Mouse (Mus musculus) MEL (cell line): Measurements from ENCODE around the gene Acod1. TPM values are rescaled to one million over a fixed set of nuclear protein-coding genes. Genes with fewer than 3 reads are reported as not detected.

ENCODE experiments used
- DNase-seq: peaks from one replicate; pipeline ENCODE4 v3.0.0; 2011; ENCODE audit warnings: low read depth, low spot score
- H3K27ac ChIP-seq: 2 replicates; pipeline ENCODE4 v1.5.1; 2012; ENCODE audit warnings: low read depth, mild to moderate bottlenecking, control low read depth, low read length, moderate library complexity; ENCODE audit not compliant: control insufficient read depth
- H3K27me3 ChIP-seq, 2 experiments: fragments of 150-350 bp in 1 of 2; sonication (generic) in 1 of 2; 2 replicates each; pipeline ENCODE4 v1.6.1; 2012; ENCODE audit warnings: low read length in 2 of 2, mild to moderate bottlenecking in 2 of 2, improper control_type of control experiment in 1 of 2, moderate library complexity in 1 of 2; ENCODE audit not compliant: insufficient read depth in 2 of 2, control insufficient read depth in 1 of 2
- H3K36me3 ChIP-seq, 2 experiments: 2 replicates each; pipeline ENCODE4 v1.6.1; 2012 to 2014; ENCODE audit warnings: low read length in 2 of 2, improper control_type of control experiment in 1 of 2, inconsistent platforms in 1 of 2, mild to moderate bottlenecking in 1 of 2; ENCODE audit not compliant: insufficient read depth in 2 of 2, control insufficient read depth in 1 of 2
- H3K4me1 ChIP-seq, 2 experiments: fragments of 150-350 bp in 1 of 2; sonication (generic) in 1 of 2; 2 replicates each; pipeline ENCODE4 v1.6.1; 2012; ENCODE audit warnings: low read length in 2 of 2, improper control_type of control experiment in 1 of 2, mild to moderate bottlenecking in 1 of 2; ENCODE audit not compliant: insufficient read depth in 2 of 2, control insufficient read depth in 1 of 2
- H3K4me3 ChIP-seq, 2 experiments: fragments of 150-350 bp in 1 of 2; sonication (generic) in 1 of 2; 2 replicates each; pipeline ENCODE4 v1.5.1; 2012; ENCODE audit warnings: low read depth in 2 of 2, low read length in 2 of 2, mild to moderate bottlenecking in 2 of 2, moderate library complexity in 2 of 2, control low read depth in 1 of 2, improper control_type of control experiment in 1 of 2; ENCODE audit not compliant: control insufficient read depth in 1 of 2, insufficient read depth in 1 of 2
- H3K79me2 ChIP-seq: 2 replicates; pipeline ENCODE4 v1.6.1; 2012; ENCODE audit warnings: mild to moderate bottlenecking, low read length, moderate library complexity; ENCODE audit not compliant: control insufficient read depth, poor library complexity, insufficient read depth
- H3K9ac ChIP-seq: 2 replicates; pipeline ENCODE4 v1.6.1; 2012; ENCODE audit warnings: low read depth, mild to moderate bottlenecking, control low read depth, low read length, moderate library complexity; ENCODE audit not compliant: control insufficient read depth, poor library complexity, severe bottlenecking
- H3K9me3 ChIP-seq: fragments of 150-350 bp; sonication (generic); replicated peaks from 2 replicates; pipeline ENCODE4 v1.6.1; 2012; ENCODE audit warnings: mild to moderate bottlenecking, low read length, improper control_type of control experiment, moderate library complexity; ENCODE audit not compliant: insufficient read depth
- BHLHE40 ChIP-seq: IDR thresholded peaks from 2 replicates; pipeline ENCODE4 v1.6.1; 2012; ENCODE audit warnings: low read depth, mild to moderate bottlenecking, inconsistent platforms, low read length, improper control_type of control experiment, borderline replicate concordance
- CHD1 ChIP-seq: IDR thresholded peaks from 2 replicates; pipeline ENCODE4 v1.6.1; 2012; ENCODE audit warnings: low read depth, mild to moderate bottlenecking, inconsistent platforms, low read length, improper control_type of control experiment
- CHD2 ChIP-seq: IDR thresholded peaks from 2 replicates; pipeline ENCODE4 v1.6.1; 2011; ENCODE audit warnings: low read length, improper control_type of control experiment
- CTCF ChIP-seq, 3 experiments: IDR thresholded peaks in 2 of 3; conservative IDR thresholded peaks in 1 of 3; 2 replicates each; pipeline ENCODE4 v1.5.1; 2011 to 2012; ENCODE audit warnings: low read length in 3 of 3, low read depth in 2 of 3, mild to moderate bottlenecking in 2 of 3, improper control_type of control experiment in 1 of 3, inconsistent platforms in 1 of 3, mixed read lengths in 1 of 3, moderate library complexity in 1 of 3; ENCODE audit not compliant: control insufficient read depth in 1 of 3, insufficient read depth in 1 of 3, poor library complexity in 1 of 3, severe bottlenecking in 1 of 3
- ELF1 ChIP-seq: IDR thresholded peaks from 2 replicates; pipeline ENCODE4 v1.6.1; 2014; ENCODE audit warnings: low read depth, mild to moderate bottlenecking, inconsistent platforms, low read length, improper control_type of control experiment, moderate library complexity
- EP300 ChIP-seq, 2 experiments: IDR thresholded peaks; 2 replicates each; pipeline ENCODE4 v1.6.1; 2011; ENCODE audit warnings: improper control_type of control experiment in 2 of 2, low read length in 2 of 2, low read depth in 1 of 2, mild to moderate bottlenecking in 1 of 2
- GABPA ChIP-seq: IDR thresholded peaks from 2 replicates; pipeline ENCODE4 v1.6.1; 2012; ENCODE audit warnings: low read depth, mild to moderate bottlenecking, inconsistent platforms, low read length, improper control_type of control experiment, moderate library complexity
- KAT2A ChIP-seq: conservative IDR thresholded peaks from 2 replicates; pipeline ENCODE4 v1.6.1; 2012; ENCODE audit warnings: low read depth, low read length, improper control_type of control experiment, inconsistent platforms
- MAFK ChIP-seq: IDR thresholded peaks from 2 replicates; pipeline ENCODE4 v1.6.1; 2011; ENCODE audit warnings: low read depth, mild to moderate bottlenecking, low read length, improper control_type of control experiment, borderline replicate concordance
- MAX ChIP-seq: IDR thresholded peaks from 2 replicates; pipeline ENCODE4 v1.6.1; 2011; ENCODE audit warnings: low read length, improper control_type of control experiment
- MAZ ChIP-seq: IDR thresholded peaks from 2 replicates; pipeline ENCODE4 v1.6.1; 2012; ENCODE audit warnings: low read depth, mild to moderate bottlenecking, inconsistent platforms, low read length, improper control_type of control experiment
- MEF2A ChIP-seq: IDR thresholded peaks from 2 replicates; pipeline ENCODE4 v1.6.1; 2014; ENCODE audit warnings: low read depth, mild to moderate bottlenecking, inconsistent platforms, low read length, improper control_type of control experiment; ENCODE audit not compliant: poor library complexity, insufficient replicate concordance, severe bottlenecking; ENCODE audit errors: extremely low read depth
- MYB ChIP-seq: IDR thresholded peaks from 2 replicates; pipeline ENCODE4 v1.6.1; 2011; ENCODE audit warnings: mild to moderate bottlenecking, low read depth, low read length, improper control_type of control experiment
- MYC ChIP-seq: IDR thresholded peaks from 2 replicates; pipeline ENCODE4 v1.6.1; 2011; ENCODE audit warnings: low read depth, mild to moderate bottlenecking, low read length, improper control_type of control experiment, moderate library complexity
- NELFE ChIP-seq: IDR thresholded peaks from 2 replicates; pipeline ENCODE4 v1.6.1; 2011; ENCODE audit warnings: low read depth, low read length, improper control_type of control experiment
- NRF1 ChIP-seq: IDR thresholded peaks from 2 replicates; pipeline ENCODE4 v1.6.1; 2014; ENCODE audit warnings: low read depth, mild to moderate bottlenecking, inconsistent platforms, low read length, improper control_type of control experiment, moderate library complexity; ENCODE audit not compliant: poor library complexity, insufficient read depth, severe bottlenecking
- POLR2AphosphoS2 ChIP-seq: IDR thresholded peaks from 2 replicates; pipeline ENCODE4 v1.6.1; 2011; ENCODE audit warnings: low read length, improper control_type of control experiment
- POLR2AphosphoS5 ChIP-seq: IDR thresholded peaks from 2 replicates; pipeline ENCODE4 v1.6.1; 2012; ENCODE audit warnings: low read depth, borderline replicate concordance, mild to moderate bottlenecking, inconsistent platforms, low read length, moderate library complexity, mixed read lengths
- RAD21 ChIP-seq: IDR thresholded peaks from 2 replicates; pipeline ENCODE4 v1.6.1; 2011; ENCODE audit warnings: mild to moderate bottlenecking, low read depth, low read length, improper control_type of control experiment
- RCOR1 ChIP-seq: IDR thresholded peaks from 2 replicates; pipeline ENCODE4 v1.6.1; 2012; ENCODE audit warnings: low read depth, mild to moderate bottlenecking, inconsistent platforms, low read length, improper control_type of control experiment
- SIN3A ChIP-seq: IDR thresholded peaks from 2 replicates; pipeline ENCODE4 v1.6.1; 2012; ENCODE audit warnings: low read length, improper control_type of control experiment, inconsistent platforms
- TAL1 ChIP-seq: IDR thresholded peaks from 2 replicates; pipeline ENCODE4 v1.6.1; 2012; ENCODE audit warnings: mild to moderate bottlenecking, inconsistent platforms, low read length, moderate library complexity, mixed read lengths
- TCF12 ChIP-seq: IDR thresholded peaks from 2 replicates; pipeline ENCODE4 v1.6.1; 2014; ENCODE audit warnings: low read depth, mild to moderate bottlenecking, inconsistent platforms, low read length, improper control_type of control experiment, moderate library complexity
- UBTF ChIP-seq: IDR thresholded peaks from 2 replicates; pipeline ENCODE4 v1.6.1; 2012; ENCODE audit warnings: low read depth, mild to moderate bottlenecking, inconsistent platforms, low read length, improper control_type of control experiment, moderate library complexity, borderline replicate concordance; ENCODE audit not compliant: insufficient read depth
- ZC3H11A ChIP-seq: IDR thresholded peaks from 2 replicates; pipeline ENCODE4 v1.6.1; 2012; ENCODE audit warnings: low read depth, mild to moderate bottlenecking, inconsistent platforms, low read length, improper control_type of control experiment
- ZKSCAN1 ChIP-seq: IDR thresholded peaks from 2 replicates; pipeline ENCODE4 v1.6.1; 2012; ENCODE audit warnings: low read depth, mild to moderate bottlenecking, inconsistent platforms, low read length, improper control_type of control experiment, moderate library complexity
- ZMIZ1 ChIP-seq: IDR thresholded peaks from 2 replicates; pipeline ENCODE4 v1.6.1; 2012; ENCODE audit warnings: low read depth, mild to moderate bottlenecking, inconsistent platforms, low read length, improper control_type of control experiment, moderate library complexity
- ZNF384 ChIP-seq: IDR thresholded peaks from 2 replicates; pipeline ENCODE4 v1.6.1; 2012; ENCODE audit warnings: low read depth, mild to moderate bottlenecking, inconsistent platforms, low read length, improper control_type of control experiment
- polyA plus RNA-seq, 2 experiments: library from polyadenylated mRNA; stranded (reverse) in 1 of 2; unstranded in 1 of 2; fragments of >175 nt in 1 of 2; fragments of >200 nt in 1 of 2; gene quantifications; 2 replicates each; pipeline versions ENCODE4 v1.2.1 to v1.2.4; 2012; ENCODE audit warnings: low replicate concordance in 2 of 2, low read depth in 1 of 2; ENCODE audit not compliant: insufficient read length in 2 of 2, insufficient read depth in 1 of 2, missing spikeins in 1 of 2
- total RNA-seq: library from RNA; depleted of rRNA; stranded (reverse); fragments of 300-350 nt; gene quantifications from 2 replicates; pipeline ENCODE4 v1.2.3, GENCODE M21; 2012

The Acod1 gene
- total and polyA plus RNA-seq, 3 experiments = not detected

DNA sequence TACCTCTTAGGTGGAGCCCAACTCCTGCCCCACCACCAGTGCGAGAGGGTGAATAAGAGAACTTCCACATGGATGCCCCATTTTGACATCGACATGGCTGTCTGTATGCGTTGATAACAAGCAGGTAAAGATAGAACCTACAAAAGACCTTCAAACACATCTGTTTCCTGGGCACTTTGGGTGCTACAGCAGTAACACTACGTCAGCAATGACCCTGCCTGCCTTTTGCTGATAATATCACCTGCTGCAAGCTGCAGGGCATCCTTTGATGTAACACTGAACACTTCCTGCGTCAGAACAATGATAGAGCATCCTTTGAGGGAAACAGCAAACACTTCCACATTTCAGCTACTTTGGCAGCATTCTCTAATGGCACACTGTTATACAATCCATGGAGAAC, 29.8 kb upstream of the Acod1 start:
- Histone ChIP-seq H3K4me3 (no peak overlapping the region), H3K79me2 (no peaks in the 10 kb centered on the region), H3K9me3 (no peaks in the 10 kb centered on the region), H3K36me3 (peaks cover 0 to 3% of the 10 kb centered on the region in 2 experiments; a peak in 2 of 4 replicates), H3K4me1 (no peaks in the 10 kb centered on the region), H3K9ac (no peak overlapping the region), H3K27me3 (no peaks in the 10 kb centered on the region; a peak in 1 of 4 replicates), H3K27ac (no peak overlapping the region)
- no peak for DNase-seq
- TF ChIP-seq MEF2A (no peak), RCOR1 (no peak), TAL1 (no peak), RAD21 (no peak), SIN3A (no peak), ZMIZ1 (no peak), MAFK (no peak), GABPA (no peak), MYB (no peak), KAT2A (no peak), ZNF384 (no peak), EP300 (IDR thresholded peaks at IDR 0.05; ENCODE audit: low read depth in 1 of 2, low read length in 2 of 2) (no peak), UBTF (no peak), CHD2 (no peak), MAX (no peak), BHLHE40 (no peak)

- H3K4me3 ChIP-seq = no peak overlapping the region
- H3K27ac ChIP-seq = no peak overlapping the region
- H3K9me3 ChIP-seq = no peaks in the 10 kb centered on the region
- H3K36me3 ChIP-seq = no peaks in the 10 kb centered on the region
- H3K9ac ChIP-seq = no peak overlapping the region
- H3K4me1 ChIP-seq = no peaks in the 10 kb centered on the region
- H3K79me2 ChIP-seq = no peaks in the 10 kb centered on the region
- TF ChIP-seq ZMIZ1 (no peak), MEF2A (no peak), ZNF384 (no peak), CTCF (IDR thresholded peaks at IDR 0.05 in 2 of 3, conservative IDR thresholded peaks at IDR 0.05 in 1 of 3; ENCODE audit: control insufficient read depth in 1 of 3, insufficient read depth in 1 of 3, low read depth in 2 of 3, low read length in 3 of 3, poor library complexity in 1 of 3, severe bottlenecking in 1 of 3) (no peak), POLR2AphosphoS5 (no peak), MYC (no peak), MAFK (no peak), TCF12 (no peak), MAZ (no peak), POLR2AphosphoS2 (no peak), TAL1 (no peak), RAD21 (no peak), NELFE (no peak), CHD1 (no peak), CHD2 (no peak), NRF1 (no peak), ZC3H11A (no peak), ELF1 (no peak), ZKSCAN1 (no peak)
- peak; percentile 3 for DNase-seq
- H3K27me3 ChIP-seq = no peaks in the 10 kb centered on the region; a peak in 1 of 4 replicates
Observed at GRCm38 (mm10) chr14:103020046-103020445, 26.7 kb upstream of the Acod1 start.
